Mouse (Mus musculus) cortical plate, adult 2 months (tissue): ENCODE data around the gene Nr1d2.
A peak's percentile ranks its signal among the peaks of the same experiment; 100 is the strongest.

ENCODE experiments used
- CTCF ChIP-seq: fragments of 200-500 bp; IDR thresholded peaks from 2 replicates; pipeline ENCODE4 v1.5.1; 2011; ENCODE audit warnings: mild to moderate bottlenecking, control low read depth, low read length; ENCODE audit not compliant: insufficient read depth; ENCODE audit errors: extremely low read depth
- POLR2A ChIP-seq: fragments of 200-500 bp; IDR thresholded peaks from 2 replicates; pipeline ENCODE4 v1.6.1; 2011; ENCODE audit warnings: mild to moderate bottlenecking, low read length, control low read depth; ENCODE audit not compliant: insufficient read depth; ENCODE audit errors: extremely low read depth

DNA sequence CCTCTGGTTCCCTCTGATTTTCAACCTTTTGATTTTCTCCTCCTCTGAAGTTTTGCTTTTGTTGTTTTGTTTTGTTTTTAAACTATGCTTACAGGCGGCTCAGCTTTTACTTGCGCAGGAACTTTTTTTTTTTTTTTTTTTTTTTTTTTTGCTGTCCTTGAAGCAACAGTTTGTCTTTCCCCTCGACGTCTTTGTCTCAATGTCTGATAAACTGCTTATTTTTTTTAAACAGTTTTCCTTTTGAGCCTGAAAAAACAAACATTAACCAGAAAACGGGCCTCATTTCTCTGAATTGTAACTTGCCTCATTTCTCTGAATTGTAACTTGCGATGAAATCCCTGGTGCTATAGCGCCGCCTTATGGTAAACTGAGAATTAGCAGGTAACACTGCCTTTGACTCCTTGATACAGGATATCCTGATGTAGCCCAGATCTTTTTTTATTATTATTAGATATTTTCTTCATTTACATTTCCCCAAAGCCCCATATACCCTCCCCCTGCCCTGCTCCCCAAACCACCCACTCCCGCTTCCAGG lies 52.0 kb downstream of the Nr1d2 start:
- TF ChIP-seq CTCF (peak; percentile 60; the same call in 1 of the 2 replicates), POLR2A (no peak)
